Mouse (Mus musculus) heart, embryonic 11.5 days (tissue): ENCODE results near the gene Rpl36al. TPM values are rescaled to one million over a fixed set of nuclear protein-coding genes. Genes with fewer than 3 reads are reported as not detected.

ENCODE experiments used
- ATAC-seq: fragments of 200-750 bp; cut with Nextera tagmentation; replicated peaks from 2 replicates; pipeline ENCODE4 v1.8.0; 2017; ENCODE audit warnings: moderate library complexity; ENCODE audit not compliant: insufficient number of reproducible peaks, low FRiP score, low TSS enrichment
- H3K27ac ChIP-seq: fragments of 300-500 bp; sonication (generic); 2 replicates; pipeline ENCODE4 v1.5.1; 2014; ENCODE audit warnings: mild to moderate bottlenecking, low read depth, low read length
- H3K27me3 ChIP-seq: fragments of 300-500 bp; sonication (generic); 2 replicates; pipeline ENCODE4 v1.6.1; 2014; ENCODE audit warnings: mild to moderate bottlenecking, low read length, mixed read lengths; ENCODE audit not compliant: control insufficient read depth, insufficient read depth
- H3K36me3 ChIP-seq: fragments of 300-500 bp; sonication (generic); 2 replicates; pipeline ENCODE4 v1.6.1; 2014; ENCODE audit warnings: mild to moderate bottlenecking, low read length, moderate library complexity, mixed read lengths; ENCODE audit not compliant: control insufficient read depth, insufficient read depth
- H3K4me1 ChIP-seq: fragments of 300-500 bp; sonication (generic); 2 replicates; pipeline ENCODE4 v1.6.1; 2014; ENCODE audit warnings: low read length; ENCODE audit not compliant: control insufficient read depth, insufficient read depth
- H3K4me2 ChIP-seq: fragments of 300-500 bp; sonication (generic); 2 replicates; pipeline ENCODE4 v1.6.1; 2014; ENCODE audit warnings: mild to moderate bottlenecking, moderate library complexity
- H3K4me3 ChIP-seq: fragments of 300-500 bp; sonication (generic); 2 replicates; pipeline ENCODE4 v1.5.1; 2014; ENCODE audit warnings: low read depth, low read length
- H3K9ac ChIP-seq: fragments of 300-500 bp; sonication (generic); 2 replicates; pipeline ENCODE4 v1.6.1; 2014; ENCODE audit warnings: mild to moderate bottlenecking, low read depth, low read length, moderate library complexity
- H3K9me3 ChIP-seq: fragments of 300-500 bp; sonication (generic); replicated peaks from 2 replicates; pipeline ENCODE4 v1.6.1; 2016; ENCODE audit warnings: low read length; ENCODE audit not compliant: control insufficient read depth
- WGBS: fragments of 180-500 bp; shearing (Covaris S2); extraction: QIAGEN DNeasy Blood & Tissue Kit; methylation state at CpG from one replicate; pipeline ENCODE4 v1.1.7; 2014; ENCODE audit not compliant: insufficient replicate concordance; 5-methylcytosine and 5-hydroxymethylcytosine counted together
- polyA plus RNA-seq: library from polyadenylated mRNA; unstranded; fragments of >200 nt; fragmentation: Nextera tagmentation; extraction: Ambion mirVana; gene quantifications from 2 replicates; pipeline ENCODE4 v1.2.1, GENCODE M21; 2014

The Rpl36al gene
- polyA plus RNA-seq, 1 experiment from 2014 or later: 559 TPM

DNA sequence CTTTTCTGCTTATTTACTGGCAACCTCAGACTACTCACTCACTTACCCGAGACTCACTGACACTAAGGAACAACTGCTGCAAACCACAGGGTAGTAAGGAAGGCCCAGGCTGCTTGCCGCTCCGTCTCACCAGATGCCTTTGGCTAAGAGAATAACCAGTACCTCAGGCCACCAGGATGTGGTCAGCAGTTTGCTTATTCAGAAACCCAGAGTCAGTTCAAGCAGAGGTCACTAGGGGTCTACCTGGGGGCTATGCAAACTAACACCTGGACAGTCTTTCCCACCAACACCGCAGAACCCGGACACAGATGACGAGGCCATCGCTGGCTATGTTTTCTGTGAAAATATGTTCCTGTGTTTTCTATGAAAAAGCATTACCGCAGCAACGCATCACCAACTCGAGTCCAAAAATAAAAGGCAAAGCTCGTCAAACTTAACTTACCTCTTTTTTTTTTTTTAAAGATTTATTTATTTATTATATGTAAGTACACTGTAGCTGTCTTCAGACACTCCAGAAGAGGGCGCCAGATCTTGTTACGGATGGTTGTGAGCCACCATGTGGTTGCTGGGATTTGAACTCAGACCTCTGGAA is 29.4 kb upstream of the Rpl36al start:
- Histone ChIP-seq H3K4me2 (no peak overlapping the region), H3K4me1 (no peaks in the 10 kb centered on the region), H3K4me3 (no peak overlapping the region), H3K27ac (no peak overlapping the region), H3K9ac (no peak overlapping the region), H3K27me3 (no peaks in the 10 kb centered on the region), H3K9me3 (no peaks in the 10 kb centered on the region), H3K36me3 (peaks cover 12% of the 10 kb centered on the region)
- no peak for ATAC-seq
- 90% methylated on average over 13 of the region's 13 CpGs for WGBS

- H3K36me3 ChIP-seq: peaks cover 8% of the 10 kb centered on the region
- no peak overlapping the region for H3K9ac ChIP-seq
- no peaks in the 10 kb centered on the region for H3K9me3 ChIP-seq
- 67% methylated on average over 5 of the region's 5 CpGs for WGBS
- H3K27ac ChIP-seq: no peak overlapping the region
- H3K4me1 ChIP-seq: no peaks in the 10 kb centered on the region
- H3K27me3 ChIP-seq: no peaks in the 10 kb centered on the region
- ATAC-seq: no peak
- H3K4me3 ChIP-seq: no peak overlapping the region
- H3K4me2 ChIP-seq: no peak overlapping the region
Measured at GRCm38 (mm10) chr12:69211057-69211456, 27.2 kb upstream of the Rpl36al start.

GRCm38 (mm10) chr12:69210056-69210979 is 26.4 kb upstream of the Rpl36al start:
- no peak overlapping the region for H3K9ac ChIP-seq
- H3K4me2 ChIP-seq: no peak overlapping the region
- no peaks in the 10 kb centered on the region for H3K27me3 ChIP-seq
- peaks cover 5% of the 10 kb centered on the region for H3K36me3 ChIP-seq
- no peaks in the 10 kb centered on the region for H3K9me3 ChIP-seq
- no peak overlapping the region for H3K27ac ChIP-seq
- 89% methylated on average over 18 of the region's 18 CpGs for WGBS
- ATAC-seq: 0 out of 2 replicates have a peak, but pooled peaks have one; percentile 59
- H3K4me3 ChIP-seq: no peak overlapping the region
- H3K4me1 ChIP-seq: no peaks in the 10 kb centered on the region

DNA sequence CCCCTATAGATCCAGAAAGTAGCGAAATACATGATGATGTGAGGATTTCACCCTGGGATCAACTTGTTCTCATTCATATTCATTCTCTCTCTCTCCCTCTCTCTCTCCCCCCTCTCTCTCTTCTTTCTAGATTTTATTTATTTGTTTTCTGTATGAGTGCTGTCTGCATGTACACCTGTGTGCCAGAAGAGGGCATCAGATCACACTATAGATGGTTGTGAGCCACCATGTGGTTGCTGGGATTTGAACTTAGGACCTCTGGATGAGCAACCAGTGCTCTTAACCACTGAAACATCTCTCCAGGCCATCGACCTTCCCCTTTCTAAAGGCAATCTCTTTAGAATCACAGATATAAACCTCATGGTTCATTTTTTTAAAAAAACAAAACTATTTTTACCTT is 24.6 kb upstream of the Rpl36al start:
- no peak overlapping the region for H3K27ac ChIP-seq
- no peak for ATAC-seq
- H3K27me3 ChIP-seq: no peaks in the 10 kb centered on the region
- peaks cover 5% of the 10 kb centered on the region for H3K36me3 ChIP-seq
- no peak overlapping the region for H3K4me2 ChIP-seq
- no peak overlapping the region for H3K4me3 ChIP-seq
- WGBS: 85% methylated on average over 2 of the region's 2 CpGs
- no peaks in the 10 kb centered on the region for H3K4me1 ChIP-seq
- H3K9ac ChIP-seq: no peak overlapping the region
- H3K9me3 ChIP-seq: no peaks in the 10 kb centered on the region

DNA sequence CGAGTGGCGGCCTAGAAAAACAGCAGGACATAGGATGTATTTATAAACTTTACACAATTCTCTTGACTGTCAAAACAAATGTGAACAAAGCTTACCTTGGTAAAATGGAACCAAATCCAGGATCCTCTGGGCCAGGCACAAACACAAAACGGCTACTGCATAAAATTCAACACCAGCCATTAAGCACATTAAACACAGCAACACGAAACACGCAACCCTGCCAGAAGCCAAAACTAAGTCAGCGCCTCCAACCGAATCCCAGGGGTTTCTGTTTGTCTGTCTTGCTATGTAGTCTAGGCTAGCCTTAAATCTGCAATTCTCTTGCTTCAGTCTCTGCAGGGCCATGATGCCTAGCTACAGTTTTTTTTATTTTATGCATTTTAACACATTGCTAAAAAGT is 24.0 kb upstream of the Rpl36al start:
- 95% methylated on average over 7 of the region's 7 CpGs for WGBS
- H3K4me3 ChIP-seq: no peak overlapping the region
- no peaks in the 10 kb centered on the region for H3K27me3 ChIP-seq
- ATAC-seq: no peak
- no peaks in the 10 kb centered on the region for H3K9me3 ChIP-seq
- H3K9ac ChIP-seq: no peak overlapping the region
- H3K27ac ChIP-seq: no peak overlapping the region
- H3K36me3 ChIP-seq: peaks cover 3% of the 10 kb centered on the region
- H3K4me1 ChIP-seq: no peaks in the 10 kb centered on the region
- no peak overlapping the region for H3K4me2 ChIP-seq

- no peaks in the 10 kb centered on the region for H3K27me3 ChIP-seq
- H3K9ac ChIP-seq: no peak overlapping the region
- H3K4me3 ChIP-seq: no peak overlapping the region
- H3K4me1 ChIP-seq: no peaks in the 10 kb centered on the region
- H3K9me3 ChIP-seq: no peaks in the 10 kb centered on the region
- ATAC-seq: no peak
- H3K4me2 ChIP-seq: no peak overlapping the region
- 85% methylated on average over 8 of the region's 8 CpGs for WGBS
- H3K27ac ChIP-seq: no peak overlapping the region
- H3K36me3 ChIP-seq: peaks cover 3% of the 10 kb centered on the region
Measured at GRCm38 (mm10) chr12:69207396-69207795, 23.5 kb upstream of the Rpl36al start.

DNA sequence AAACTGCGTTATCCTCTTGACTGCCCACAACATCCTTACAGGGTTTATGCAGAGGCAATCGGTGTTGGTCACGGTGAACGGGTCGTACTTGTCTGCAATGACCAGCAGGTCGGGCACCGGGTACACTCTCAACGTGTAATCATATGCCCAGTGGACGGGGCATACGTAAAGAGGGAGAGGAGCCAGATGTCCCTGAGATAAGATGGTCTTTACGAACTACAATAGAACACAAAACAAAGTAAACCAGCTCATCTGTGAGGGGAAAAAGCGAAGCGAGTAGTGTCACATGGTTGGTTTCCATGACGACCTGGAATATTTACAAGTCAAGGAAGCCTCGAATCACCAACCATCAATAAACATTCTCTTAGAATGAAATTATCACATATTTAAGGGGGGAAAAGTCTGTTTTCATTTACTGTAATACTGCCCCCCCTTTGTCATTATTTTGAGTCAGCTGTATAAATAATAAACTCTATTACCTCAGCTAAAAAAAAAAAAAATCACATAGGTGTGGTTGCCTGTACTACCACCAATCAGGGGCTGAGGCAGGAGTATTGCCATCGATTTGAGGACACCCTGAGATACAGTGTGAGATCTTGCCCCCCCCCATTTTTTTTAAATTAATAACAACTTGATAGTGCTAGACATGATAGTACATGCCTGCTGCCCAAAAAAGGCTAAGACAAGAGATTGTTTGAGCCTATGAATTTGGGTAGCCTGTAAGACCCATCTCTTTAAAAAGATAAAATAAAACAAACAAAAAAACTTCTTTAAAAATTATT is 20.4 kb upstream of the Rpl36al start, which contains the start of gene Gm49384:
Gm49384 (minus strand) TSS at position 216 of the 782 bp plus-strand sequence.
- Histone ChIP-seq H3K9ac (no peak within 1 kb of the TSS), H3K27ac (no peak within 1 kb of the TSS), H3K27me3 (no peaks in the 10 kb centered on the region), H3K4me1 (no peaks in the 10 kb centered on the region), H3K9me3 (no peaks in the 10 kb centered on the region), H3K36me3 (peaks cover 9% of the 10 kb centered on the region), H3K4me2 (no peak within 1 kb of the TSS), H3K4me3 (no peak within 1 kb of the TSS)
- WGBS: 86% methylated on average over 16 of the region's 16 CpGs
- no peak for ATAC-seq

DNA sequence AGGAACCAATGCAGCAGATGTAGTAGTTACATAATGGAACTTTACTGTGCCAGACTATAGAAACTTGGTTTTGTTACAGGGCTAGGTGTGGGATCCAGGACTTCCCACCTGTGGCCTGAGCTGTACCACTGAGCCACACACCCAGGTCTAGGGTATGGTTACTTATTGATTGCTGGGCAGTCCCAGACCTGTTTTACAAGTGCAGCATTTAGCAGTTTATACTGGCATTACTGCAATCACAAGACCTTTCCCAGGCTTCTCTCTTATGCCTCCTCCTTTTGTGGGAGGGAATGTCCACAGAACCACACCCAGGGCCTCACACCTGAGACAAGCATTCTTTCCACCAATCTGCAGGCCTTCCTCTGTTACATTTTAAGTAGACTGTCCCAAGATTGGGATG is 15.1 kb upstream of the Rpl36al start:
- Histone ChIP-seq H3K4me1 (peaks cover 14% of the 10 kb centered on the region), H3K9ac (no peak overlapping the region), H3K4me2 (peak overlapping the region; percentile 9; the same call in 1 of the 2 replicates)

More for the DNA sequence above, 15.1 kb upstream of the Rpl36al start:
- Histone ChIP-seq H3K9me3 (no peaks in the 10 kb centered on the region), H3K36me3 (peaks cover 6% of the 10 kb centered on the region; the same call in 1 of the 2 replicates), H3K27me3 (no peaks in the 10 kb centered on the region), H3K27ac (no peak overlapping the region), H3K4me3 (no peak overlapping the region)
- ATAC-seq: no peak
